Mouse (Mus musculus) right cerebral cortex, postnatal 25 days (tissue): ENCODE data around the gene Rasal1.

Source experiments
- DNase-seq: peaks from one replicate; pipeline ENCODE4 v3.0.0; 2022

The Rasal1 gene

GRCm38 (mm10) chr5:120648569-120649373, at the start of gene Rasal1:
Gene Rasal1, plus strand, starts transcription at chr5:120648812.
- peak; percentile 84 for DNase-seq

GRCm38 (mm10) chr5:120599625-120600024, 49.0 kb upstream of the Rasal1 start:
- DNase-seq, result no peak

- DNase-seq, result no peak
Observed at GRCm38 (mm10) chr5:120600946-120601668, 47.5 kb upstream of the Rasal1 start.

GRCm38 (mm10) chr5:120602210-120602609, 46.4 kb upstream of the Rasal1 start:
- no peak for DNase-seq

- no peak for DNase-seq
Observed at GRCm38 (mm10) chr5:120603515-120603914, 45.1 kb upstream of the Rasal1 start.

GRCm38 (mm10) chr5:120604839-120605238, 43.8 kb upstream of the Rasal1 start:
- DNase-seq, result peak; percentile 73

GRCm38 (mm10) chr5:120605241-120605661, 43.4 kb upstream of the Rasal1 start:
- no peak for DNase-seq

GRCm38 (mm10) chr5:120605688-120606087, 42.9 kb upstream of the Rasal1 start:
- peak; percentile 86 for DNase-seq

GRCm38 (mm10) chr5:120606590-120607200, 41.9 kb upstream of the Rasal1 start:
- no peak for DNase-seq

GRCm38 (mm10) chr5:120607335-120607734, 41.3 kb upstream of the Rasal1 start:
- DNase-seq, result no peak

- no peak for DNase-seq
Observed at GRCm38 (mm10) chr5:120609246-120609775, 39.3 kb upstream of the Rasal1 start.

- DNase-seq, result no peak
Observed at GRCm38 (mm10) chr5:120610906-120611305, 37.7 kb upstream of the Rasal1 start.

- DNase-seq, result no peak
Observed at GRCm38 (mm10) chr5:120611416-120611815, 37.2 kb upstream of the Rasal1 start.

GRCm38 (mm10) chr5:120612442-120612821, 36.2 kb upstream of the Rasal1 start, which contains the start of the genes Rita1 and Ddx54:
Gene Rita1, minus strand, starts transcription at chr5:120612589.
Gene Ddx54, plus strand, starts transcription at chr5:120612739.
- DNase-seq, result peak; percentile 98

- peak; percentile 100 for DNase-seq
Observed at GRCm38 (mm10) chr5:120612822-120613604, 35.6 kb upstream of the Rasal1 start.

GRCm38 (mm10) chr5:120615903-120616302, 32.7 kb upstream of the Rasal1 start:
- no peak for DNase-seq

- DNase-seq, result no peak
Observed at GRCm38 (mm10) chr5:120618778-120619177, 29.8 kb upstream of the Rasal1 start.

- no peak for DNase-seq
Observed at GRCm38 (mm10) chr5:120619201-120619600, 29.4 kb upstream of the Rasal1 start.

GRCm38 (mm10) chr5:120620375-120621077, 28.1 kb upstream of the Rasal1 start:
- peak; percentile 86 for DNase-seq

- DNase-seq, result no peak
Observed at GRCm38 (mm10) chr5:120621078-120621765, 27.4 kb upstream of the Rasal1 start.

- DNase-seq, result no peak
Observed at GRCm38 (mm10) chr5:120621846-120622197, 26.8 kb upstream of the Rasal1 start.
